Mouse (Mus musculus): ENCODE measurements around the gene Lrrc7.

DNA sequence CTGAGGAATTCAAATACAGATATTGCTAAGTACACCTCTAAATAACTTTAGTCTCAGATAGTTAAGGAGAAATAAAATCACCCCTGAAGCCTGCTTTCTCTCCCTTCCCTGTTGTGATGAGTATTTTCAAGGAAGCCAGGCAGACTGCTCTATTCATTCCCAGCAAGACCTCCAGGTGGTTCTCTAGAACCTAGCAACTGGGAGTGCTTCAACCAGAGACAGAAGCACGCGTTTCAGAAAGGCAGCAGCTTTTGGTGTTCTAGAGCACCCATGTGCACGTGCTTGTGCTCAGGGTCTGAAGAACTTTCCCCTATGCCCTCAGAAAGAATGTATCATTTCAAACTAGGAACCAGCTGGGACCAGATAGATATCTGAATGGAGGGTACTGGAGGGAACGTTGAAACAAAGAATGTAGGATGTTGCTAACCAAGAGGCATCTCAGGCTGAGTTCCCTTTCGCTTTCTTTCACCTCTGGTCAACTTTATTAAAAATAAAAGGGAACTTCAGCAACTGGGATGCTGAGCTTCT, 2.8 kb downstream of the Lrrc7 start:
- TF ChIP-seq CTCF (IDR thresholded peaks at IDR 0.05; ENCODE audit: low read depth): no peak
- no peak for TF ChIP-seq EP300 (optimal IDR thresholded peaks at IDR 0.05)
